Mouse (Mus musculus) lung, adult 2 months (tissue): ENCODE results near the gene Gm49322.

Experiments used
- CTCF ChIP-seq: fragments of 200-500 bp; IDR thresholded peaks from 2 replicates; pipeline ENCODE4 v1.5.1; 2011; ENCODE audit warnings: mild to moderate bottlenecking, low read length, control low read depth; ENCODE audit not compliant: insufficient read depth
- POLR2A ChIP-seq: fragments of 200-500 bp; IDR thresholded peaks from 2 replicates; pipeline ENCODE4 v1.6.1; 2011; ENCODE audit warnings: low read depth, mild to moderate bottlenecking, control low read depth, low read length, borderline replicate concordance; ENCODE audit errors: extremely low read depth

DNA sequence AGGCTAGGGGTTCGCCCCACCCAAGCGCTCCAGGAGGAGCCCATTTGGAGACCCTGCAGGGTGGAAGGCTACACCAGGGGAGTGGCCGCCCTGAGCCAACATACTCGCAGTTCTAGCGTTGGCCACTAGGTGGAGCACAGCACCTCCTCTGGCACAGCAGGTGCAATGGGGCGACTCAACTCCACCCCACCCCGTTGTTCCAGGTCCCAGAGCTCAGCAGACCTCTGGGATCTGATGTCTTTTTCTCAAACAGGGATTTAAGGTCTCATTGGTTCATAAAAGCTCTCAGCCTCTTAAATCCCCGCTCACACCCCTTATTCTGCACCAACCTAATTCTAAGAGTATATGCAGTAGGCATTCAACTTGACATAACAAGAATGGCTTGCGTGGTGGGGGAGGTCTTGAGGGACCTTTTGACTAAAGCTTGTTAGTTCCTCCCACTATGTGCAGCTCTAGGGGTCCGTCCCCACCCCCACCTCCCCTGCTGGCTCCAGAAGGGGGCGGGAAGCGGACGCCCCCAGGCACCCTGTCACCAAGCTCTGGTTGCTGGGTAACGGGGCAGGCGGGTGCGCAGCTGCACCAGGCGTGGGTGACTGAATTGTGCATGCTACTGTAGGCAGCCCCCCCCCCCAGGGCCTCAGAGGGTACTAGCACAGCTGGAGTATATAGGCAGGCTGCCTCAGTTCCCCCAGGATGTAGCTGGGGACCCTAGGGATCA is 39.3 kb upstream of the Gm49322 start:
- TF ChIP-seq CTCF (peak; percentile 93), POLR2A (no peak)
